Mouse (Mus musculus): ENCODE results near the gene St6galnac3.

St6galnac3 gene

DNA sequence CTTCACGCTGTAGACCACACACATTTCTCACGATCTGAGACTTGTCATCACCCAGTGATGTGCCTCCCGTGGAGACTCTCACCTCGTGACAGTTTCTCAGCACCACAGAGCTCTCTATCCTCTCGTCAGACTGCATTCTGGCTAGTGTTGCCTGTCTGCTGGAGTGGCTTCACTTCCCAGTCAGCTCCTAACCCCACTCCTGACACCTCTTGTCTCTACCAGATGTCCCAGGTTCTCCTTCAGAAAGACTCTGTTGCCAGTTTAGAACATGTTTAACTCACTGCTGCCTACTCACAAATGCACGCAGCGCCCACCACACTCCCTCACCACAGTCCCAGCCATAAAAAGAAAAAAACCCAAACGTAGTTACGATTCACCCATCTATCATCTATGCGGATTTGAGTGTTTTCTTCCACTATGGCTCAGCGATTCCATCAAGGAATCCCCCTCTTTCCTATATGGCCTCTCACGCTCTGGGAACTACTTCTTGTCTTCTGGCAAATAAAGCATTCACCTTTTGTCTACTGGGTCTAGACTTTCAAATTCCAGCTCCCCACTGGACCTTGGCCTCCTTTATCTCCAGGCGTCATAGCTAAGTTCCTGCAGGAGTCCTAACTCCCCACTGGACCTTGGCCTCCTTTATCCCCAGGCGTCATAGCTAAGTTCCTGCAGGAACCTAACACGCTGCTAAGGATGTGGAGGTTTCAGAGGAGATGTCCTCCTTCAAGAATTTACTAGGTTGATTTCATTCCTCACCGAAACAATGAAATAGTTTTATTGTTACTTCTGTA, 371.5 kb downstream of the St6galnac3 start:
- peak; percentile 79 for ATAC-seq (ENCODE audit: low TSS enrichment)

DNA sequence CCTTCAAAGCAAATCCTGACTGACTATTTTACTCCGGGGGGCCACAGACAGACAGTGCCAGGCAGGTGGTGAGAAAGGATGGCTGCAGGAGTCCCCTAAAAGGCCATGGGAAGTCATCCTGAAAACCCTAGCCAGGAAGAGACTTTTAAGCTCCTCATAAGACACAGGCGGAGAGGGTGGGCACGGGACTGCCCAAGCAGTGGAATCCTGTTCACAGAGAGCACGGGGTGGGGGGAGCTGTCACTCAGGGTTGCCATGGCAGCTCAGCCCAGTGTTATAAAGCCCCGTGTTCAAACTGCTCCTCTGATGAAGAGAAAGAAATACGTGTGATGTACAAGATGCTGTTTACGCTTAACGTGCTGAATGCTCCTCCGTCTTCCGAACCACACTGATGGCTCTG, 375.0 kb downstream of the St6galnac3 start:
- no peak for ATAC-seq (ENCODE audit: low TSS enrichment)

GRCm38 (mm10) chr3:153348797-153349465, 376.0 kb downstream of the St6galnac3 start:
- no peak for ATAC-seq (ENCODE audit: low TSS enrichment)

DNA sequence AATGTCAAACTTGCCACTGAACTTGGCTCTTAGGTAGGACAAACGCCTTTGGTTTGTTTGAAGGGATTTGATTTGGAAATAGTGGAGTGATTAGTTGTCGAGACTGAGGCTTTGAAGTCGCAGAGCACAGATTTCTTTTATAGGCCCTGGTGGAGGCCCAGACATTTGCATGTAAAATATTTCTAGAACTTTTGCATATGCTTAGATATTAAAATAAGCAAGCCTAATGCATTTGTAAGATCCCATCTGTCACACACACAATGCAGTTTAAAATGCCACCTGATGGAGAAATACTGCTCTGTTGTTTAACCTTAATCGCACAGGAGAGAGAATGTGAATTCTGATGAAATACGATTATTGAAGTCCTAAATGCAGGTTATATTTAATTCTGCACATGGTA, 380.0 kb downstream of the St6galnac3 start:
- ATAC-seq (ENCODE audit: low TSS enrichment) = no peak

- no peak for ATAC-seq (ENCODE audit: low TSS enrichment)
Observed at GRCm38 (mm10) chr3:153339940-153340339, 385.0 kb downstream of the St6galnac3 start.

DNA sequence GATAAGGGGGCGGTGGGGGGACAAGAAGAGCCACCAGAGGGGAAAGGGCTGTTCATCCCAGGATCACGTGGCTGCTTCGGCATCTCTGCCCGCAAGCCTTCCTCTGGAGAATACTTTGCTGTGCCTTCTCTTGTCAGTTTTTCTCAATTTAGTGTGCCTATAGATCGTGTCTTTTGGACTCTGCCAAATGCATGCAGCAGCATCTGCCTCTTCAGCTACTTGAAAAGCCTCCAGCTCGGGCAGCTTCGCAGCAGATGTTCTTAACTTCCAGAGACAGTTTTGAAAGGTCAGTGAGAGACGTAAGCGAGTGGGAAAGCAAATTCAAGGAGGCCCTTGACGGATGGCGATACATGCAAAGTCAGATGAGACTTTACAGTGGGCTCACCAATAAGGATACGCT, 385.9 kb downstream of the St6galnac3 start:
- ATAC-seq (ENCODE audit: low TSS enrichment) = peak; percentile 91

DNA sequence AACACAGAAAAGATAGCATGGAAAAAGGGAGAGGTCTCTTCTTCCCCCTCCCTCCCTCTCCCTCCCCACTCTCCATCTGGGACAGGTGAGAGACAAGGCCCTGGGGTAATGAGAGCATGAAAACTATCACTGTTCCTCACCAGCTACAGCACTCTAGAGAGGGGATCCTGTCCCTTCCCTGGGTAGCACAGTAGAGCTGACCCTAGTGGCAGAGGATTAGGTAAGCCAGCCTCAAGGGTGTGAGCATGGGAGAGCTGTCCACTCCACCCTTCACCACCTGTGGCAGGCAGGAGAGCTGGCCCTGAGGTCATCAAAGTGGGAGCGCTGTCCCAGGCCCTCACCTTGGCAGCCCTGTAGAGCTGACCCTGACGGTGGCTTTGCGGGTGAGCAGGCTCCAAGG, 387.2 kb downstream of the St6galnac3 start:
- no peak for ATAC-seq (ENCODE audit: low TSS enrichment)

DNA sequence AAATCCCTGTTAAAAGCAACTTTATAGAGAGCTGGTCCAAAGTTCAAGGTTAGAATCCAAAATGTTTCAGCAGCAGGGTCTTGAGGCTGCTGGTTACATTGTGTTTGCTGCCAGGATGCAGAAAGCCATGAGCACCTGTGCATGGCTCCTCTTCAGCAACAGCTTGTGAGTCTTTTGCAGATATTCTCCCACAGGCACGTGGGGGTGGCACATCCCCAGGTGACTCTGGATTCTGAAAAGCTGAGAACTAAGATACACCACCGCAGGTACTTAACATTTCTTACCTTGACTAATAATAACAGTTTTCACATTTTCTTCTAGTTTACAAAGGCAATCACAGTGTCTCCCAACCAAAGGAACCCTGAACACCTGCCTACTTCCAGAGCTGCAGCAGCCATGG, 387.8 kb downstream of the St6galnac3 start:
- no peak for ATAC-seq (ENCODE audit: low TSS enrichment)

DNA sequence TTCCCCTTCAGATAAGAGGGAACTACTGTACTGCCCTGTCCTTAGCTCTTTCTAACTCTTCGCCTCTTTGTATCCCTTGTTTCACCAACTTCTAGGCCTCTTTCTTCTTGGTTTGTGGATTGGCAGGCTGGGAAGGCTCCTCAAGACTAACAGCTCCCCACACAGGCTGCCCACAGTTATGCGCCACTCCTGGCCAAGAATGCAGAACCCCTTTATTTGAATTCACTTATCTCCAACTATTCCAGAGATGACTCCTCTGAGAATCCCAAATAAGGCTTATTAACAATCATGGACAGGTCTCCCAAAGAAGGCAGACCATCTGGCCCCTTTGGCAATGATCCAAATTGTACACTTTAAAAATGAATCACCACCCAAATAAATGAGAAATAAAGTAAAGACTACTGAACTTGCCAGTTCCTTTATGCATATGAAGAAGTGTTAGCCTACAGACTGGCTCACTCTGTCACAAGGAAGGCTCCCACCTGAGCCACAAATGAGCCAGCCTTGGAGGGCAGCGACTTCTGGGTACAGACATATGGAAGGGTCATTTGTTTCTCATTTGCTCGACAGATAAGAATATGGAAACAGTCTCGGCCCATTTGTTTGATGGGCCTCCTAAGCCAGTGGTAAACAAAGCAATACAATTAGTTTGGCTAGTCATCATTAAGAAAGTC, 390.7 kb downstream of the St6galnac3 start:
- ATAC-seq (ENCODE audit: low TSS enrichment) = no peak

GRCm38 (mm10) chr3:153324307-153324706, 400.7 kb downstream of the St6galnac3 start:
- ATAC-seq (ENCODE audit: low TSS enrichment) = peak; percentile 56

DNA sequence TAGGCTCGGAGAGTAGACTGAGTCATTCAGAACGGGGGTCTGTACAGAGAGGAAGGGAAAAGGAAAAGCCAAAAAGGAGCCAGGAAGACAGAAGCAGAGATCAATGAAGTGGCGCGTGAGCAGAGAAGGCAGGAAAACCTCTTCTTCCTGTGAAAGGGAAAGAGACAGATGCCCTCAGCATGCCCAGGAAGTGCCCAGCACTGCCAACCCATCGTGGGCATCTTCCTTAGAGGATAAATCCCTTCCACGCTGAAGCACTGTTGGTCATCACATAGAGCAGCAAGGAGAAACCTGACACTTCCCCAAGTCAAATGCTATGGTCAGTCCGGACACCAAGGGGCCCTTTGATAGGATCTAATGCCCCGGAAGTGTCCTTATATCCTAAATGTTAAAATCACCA, 401.5 kb downstream of the St6galnac3 start:
- ATAC-seq (ENCODE audit: low TSS enrichment) = no peak

GRCm38 (mm10) chr3:153313583-153313982, 411.4 kb downstream of the St6galnac3 start:
- ATAC-seq (ENCODE audit: low TSS enrichment) = no peak

DNA sequence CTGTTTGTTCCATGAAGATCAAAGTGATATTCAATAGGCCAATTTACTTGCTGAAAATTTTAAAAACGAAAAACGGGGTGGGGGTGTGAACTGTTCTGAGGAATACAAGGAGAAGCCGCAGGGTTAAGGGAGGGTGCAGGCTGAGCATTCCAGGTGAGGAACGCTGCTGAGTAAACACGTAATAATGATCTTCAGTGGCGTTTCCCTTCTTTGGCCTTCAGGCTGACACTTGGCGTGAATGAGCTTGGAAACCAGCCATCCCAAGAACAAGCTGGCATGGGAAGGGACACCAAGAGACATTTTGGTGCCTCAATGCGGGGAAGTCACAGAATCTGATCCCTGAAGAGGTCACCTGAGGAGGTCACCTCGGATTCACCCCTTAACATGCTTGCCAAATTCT, 411.8 kb downstream of the St6galnac3 start:
- no peak for ATAC-seq (ENCODE audit: low TSS enrichment)

- no peak for ATAC-seq (ENCODE audit: low TSS enrichment)
Observed at GRCm38 (mm10) chr3:153312006-153312405, 413.0 kb downstream of the St6galnac3 start.

DNA sequence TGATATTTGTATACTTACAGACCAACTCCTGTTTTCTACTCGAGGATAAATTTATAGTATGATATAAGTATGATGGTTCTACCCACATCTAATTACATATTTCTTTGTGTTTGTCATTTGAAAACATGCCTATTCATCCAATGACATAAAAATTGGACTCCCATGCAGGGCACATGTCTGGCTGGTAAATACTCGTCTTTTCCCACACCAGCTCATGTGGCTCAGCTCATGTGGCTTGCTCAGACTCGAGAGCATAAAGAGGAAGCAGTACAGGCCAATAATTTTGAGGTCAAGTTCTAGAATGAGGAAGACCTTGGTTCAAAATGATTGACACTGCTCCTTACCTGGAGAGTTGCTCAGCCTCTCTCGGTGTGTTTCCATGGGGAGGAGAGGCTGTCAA, 416.6 kb downstream of the St6galnac3 start:
- ATAC-seq (ENCODE audit: low TSS enrichment) = no peak

GRCm38 (mm10) chr3:153305153-153305552, 419.8 kb downstream of the St6galnac3 start:
- no peak for ATAC-seq (ENCODE audit: low TSS enrichment)

GRCm38 (mm10) chr3:153302376-153302775, 422.6 kb downstream of the St6galnac3 start:
- 0 out of 2 replicates have a peak, but pooled peaks have one; percentile 36 for ATAC-seq (ENCODE audit: low TSS enrichment)

- ATAC-seq (ENCODE audit: low TSS enrichment) = peak; percentile 21; the same call in 1 of the 2 replicates
Observed at GRCm38 (mm10) chr3:153296375-153297068, 428.5 kb downstream of the St6galnac3 start.

GRCm38 (mm10) chr3:153292853-153293252, 432.1 kb downstream of the St6galnac3 start:
- ATAC-seq (ENCODE audit: low TSS enrichment) = no peak

DNA sequence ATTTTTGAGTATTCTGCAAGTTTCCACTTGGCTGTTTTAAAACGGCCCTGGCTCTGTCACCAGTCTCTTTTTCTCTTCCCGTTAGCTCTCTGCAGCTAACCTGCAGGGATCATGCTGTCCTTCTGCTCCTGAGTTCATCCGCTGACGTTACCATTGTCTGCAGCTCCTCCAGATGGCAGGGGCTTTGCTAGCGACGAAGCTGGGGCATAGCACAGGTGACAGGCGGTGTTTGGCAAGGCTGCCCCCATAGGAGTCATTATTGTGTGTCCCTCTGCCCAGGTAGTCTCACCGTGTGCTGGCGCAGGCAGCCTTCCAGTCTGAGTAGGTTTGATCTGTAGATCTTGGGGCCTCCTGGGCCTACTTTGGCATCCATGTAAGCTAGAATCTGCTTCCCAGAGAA, 432.6 kb downstream of the St6galnac3 start:
- ATAC-seq (ENCODE audit: low TSS enrichment) = no peak

DNA sequence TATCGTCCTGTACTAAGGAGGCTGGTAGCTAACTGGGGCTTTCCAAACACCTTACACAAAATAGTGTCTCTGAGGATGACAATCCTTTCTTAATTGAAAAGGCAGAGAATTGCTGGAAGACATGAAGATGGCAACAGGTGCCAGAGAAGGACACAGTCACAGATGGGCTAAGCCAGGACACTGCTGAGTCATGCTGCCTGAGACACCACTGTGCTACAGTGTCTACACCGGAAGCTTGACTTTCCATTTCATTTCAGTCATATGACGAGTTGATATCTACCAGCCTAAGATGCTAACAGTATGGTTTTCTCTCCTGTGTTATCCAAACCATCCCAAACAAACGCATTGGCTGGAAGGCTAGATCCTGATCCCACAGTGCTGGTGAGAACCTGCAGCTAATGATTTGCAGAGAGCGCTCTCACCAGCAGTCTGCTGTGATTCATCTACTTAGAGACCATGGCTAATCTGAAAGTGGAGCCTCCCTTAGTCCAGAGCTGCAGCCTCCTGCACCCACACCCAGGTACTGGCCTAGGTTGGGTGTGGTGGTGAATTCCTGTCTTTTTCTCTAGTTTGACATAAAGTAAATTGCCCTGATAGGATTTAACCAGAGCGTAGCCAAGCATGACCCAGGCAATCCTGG, 433.4 kb downstream of the St6galnac3 start:
- ATAC-seq (ENCODE audit: low TSS enrichment) = no peak

GRCm38 (mm10) chr3:153289971-153290370, 435.0 kb downstream of the St6galnac3 start:
- ATAC-seq (ENCODE audit: low TSS enrichment) = no peak
